Mouse (Mus musculus): ENCODE data around the gene Hist2h3b. TPM values are rescaled to one million over a fixed set of nuclear protein-coding genes. Genes with fewer than 3 reads are reported as not detected.

Hist2h3b gene
- total and polyA plus RNA-seq, 3 experiments: 12.1 to 1,421 (median 39.4) TPM

GRCm38 (mm10) chr3:96231758-96232120 lies 36.7 kb upstream of the Hist2h3b start:
- no peak overlapping the region for H3K9ac ChIP-seq (ENCODE audit: insufficient read depth, low read depth)
- no peak for TF ChIP-seq E2F4 (IDR thresholded peaks at IDR 0.05; ENCODE audit: insufficient replicate concordance, low read depth, low read length)
- TF ChIP-seq SMC3 (IDR thresholded peaks at IDR 0.05; ENCODE audit: low read depth, low read length): no peak
- TF ChIP-seq RAD21 (IDR thresholded peaks at IDR 0.05; ENCODE audit: low read depth, low read length): no peak
- no peak for TF ChIP-seq ZC3H11A (IDR thresholded peaks at IDR 0.05; ENCODE audit: low read depth, low read length)
- no peak for TF ChIP-seq MAFK (IDR thresholded peaks at IDR 0.05; ENCODE audit: insufficient replicate concordance, low read length)
- no peak for TF ChIP-seq UBTF (IDR thresholded peaks at IDR 0.05; ENCODE audit: low read depth, low read length)
- no peak for TF ChIP-seq CHD2 (IDR thresholded peaks at IDR 0.05; ENCODE audit: low read length)
- no peak for TF ChIP-seq GABPA (IDR thresholded peaks at IDR 0.05; ENCODE audit: insufficient replicate concordance, low read depth, low read length)
- TF ChIP-seq PAX5 (IDR thresholded peaks at IDR 0.05; ENCODE audit: low read length): no peak
- no peak for TF ChIP-seq ZMIZ1 (IDR thresholded peaks at IDR 0.05; ENCODE audit: low read depth, low read length)
- no peak for TF ChIP-seq CHD1 (IDR thresholded peaks at IDR 0.05; ENCODE audit: low read depth, low read length)
- TF ChIP-seq TBP (conservative IDR thresholded peaks at IDR 0.05; ENCODE audit: low read depth, low read length): no peak
- no peak for TF ChIP-seq POLR2A (IDR thresholded peaks at IDR 0.05; ENCODE audit: low read depth, low read length)
- no peak for DNase-seq (ENCODE audit: extremely low read depth)
- no peak overlapping the region for H3K4me3 ChIP-seq (replicated peaks in 1 of 3; ENCODE audit: low read depth in 2 of 3, low read length in 2 of 3, poor library complexity in 1 of 3)
- peaks cover 18 to 87% of the 10 kb centered on the region in 2 experiments for H3K4me1 ChIP-seq (ENCODE audit: control insufficient read depth in 1 of 2, insufficient read depth in 2 of 2)
- H3K4me2 ChIP-seq (ENCODE audit: insufficient read depth, low read depth, poor library complexity, severe bottlenecking): no peak overlapping the region
- no peaks in the 10 kb centered on the region for H3K36me3 ChIP-seq (replicated peaks in 1 of 2; ENCODE audit: control insufficient read depth in 1 of 2, insufficient read depth in 1 of 2, low read length in 1 of 2)
- dilution Hi-C loops (cut with MboI; ENCODE audit: extremely low pct_ligation_motif_present, extremely low pct_unique_long_range_greater_than_20kb, low sequenced_read_pairs): no loop called here
- H3K79me2 ChIP-seq (replicated peaks; ENCODE audit: control insufficient read depth, extremely low read depth, insufficient read depth, poor library complexity, severe bottlenecking): no peaks in the 10 kb centered on the region
- in situ Hi-C loops (cut with MboI; ENCODE audit: low pct_ligation_motif_present, low pct_unique_long_range_greater_than_20kb, low sequenced_read_pairs): no loop called here
- no peaks in the 10 kb centered on the region for H3K9me3 ChIP-seq (replicated peaks; ENCODE audit: low read length)
- H3K27ac ChIP-seq (ENCODE audit: insufficient read depth, low read depth): no peak overlapping the region
- no peaks in the 10 kb centered on the region for H3K27me3 ChIP-seq (replicated peaks)

- H3K27ac ChIP-seq (ENCODE audit: insufficient read depth, low read depth): no peak overlapping the region
- no peaks in the 10 kb centered on the region for H3K9me3 ChIP-seq (replicated peaks; ENCODE audit: low read length)
- in situ Hi-C loops (cut with MboI; ENCODE audit: low pct_ligation_motif_present, low pct_unique_long_range_greater_than_20kb, low sequenced_read_pairs): no loop called here
- DNase-seq (ENCODE audit: extremely low read depth): no peak
- no peaks in the 10 kb centered on the region for H3K79me2 ChIP-seq (replicated peaks; ENCODE audit: control insufficient read depth, extremely low read depth, insufficient read depth, poor library complexity, severe bottlenecking)
- peaks cover 8 to 65% of the 10 kb centered on the region in 2 experiments; a peak in 3 of 4 replicates for H3K4me1 ChIP-seq (ENCODE audit: control insufficient read depth in 1 of 2, insufficient read depth in 2 of 2)
- no peaks in the 10 kb centered on the region for H3K36me3 ChIP-seq (replicated peaks in 1 of 2; ENCODE audit: control insufficient read depth in 1 of 2, insufficient read depth in 1 of 2, low read length in 1 of 2)
- dilution Hi-C loops (cut with MboI; ENCODE audit: extremely low pct_ligation_motif_present, extremely low pct_unique_long_range_greater_than_20kb, low sequenced_read_pairs): no loop called here
- TF ChIP-seq TCF12 (IDR thresholded peaks at IDR 0.05; ENCODE audit: low read depth, low read length) (no peak), CTCF (conservative IDR thresholded peaks at IDR 0.05 in 1 of 2, IDR thresholded peaks at IDR 0.05 in 1 of 2; ENCODE audit: low read depth in 2 of 2, low read length in 2 of 2) (peak in 1 of 2 experiments; percentile 31; a peak in 2 of 4 replicates)
- H3K4me2 ChIP-seq (ENCODE audit: insufficient read depth, low read depth, poor library complexity, severe bottlenecking): no peak overlapping the region
- no peaks in the 10 kb centered on the region for H3K27me3 ChIP-seq (replicated peaks)
- H3K4me3 ChIP-seq (replicated peaks in 1 of 3; ENCODE audit: low read depth in 2 of 3, low read length in 2 of 3, poor library complexity in 1 of 3): no peak overlapping the region
- H3K9ac ChIP-seq (ENCODE audit: insufficient read depth, low read depth): no peak overlapping the region
These were observed 33.5 kb upstream of the Hist2h3b start for GRCm38 (mm10) chr3:96234914-96235313.

- no peak overlapping the region for H3K27ac ChIP-seq (ENCODE audit: insufficient read depth, low read depth)
- H3K36me3 ChIP-seq (replicated peaks in 1 of 2; ENCODE audit: control insufficient read depth in 1 of 2, insufficient read depth in 1 of 2, low read length in 1 of 2): no peaks in the 10 kb centered on the region
- H3K4me3 ChIP-seq (replicated peaks in 1 of 3; ENCODE audit: low read depth in 2 of 3, low read length in 2 of 3, poor library complexity in 1 of 3): no peak overlapping the region
- H3K4me1 ChIP-seq (ENCODE audit: control insufficient read depth in 1 of 2, insufficient read depth in 2 of 2): peaks cover 4 to 57% of the 10 kb centered on the region in 2 experiments; a peak in 3 of 4 replicates
- no peak for DNase-seq (ENCODE audit: extremely low read depth)
- TF ChIP-seq ZC3H11A (IDR thresholded peaks at IDR 0.05; ENCODE audit: low read depth, low read length) (no peak), MAX (IDR thresholded peaks at IDR 0.05; ENCODE audit: low read length) (no peak), ETS1 (conservative IDR thresholded peaks at IDR 0.05; ENCODE audit: low read depth, low read length) (no peak), TBP (conservative IDR thresholded peaks at IDR 0.05; ENCODE audit: low read depth, low read length) (no peak), MXI1 (IDR thresholded peaks at IDR 0.05; ENCODE audit: low read depth, low read length) (no peak), ELF1 (IDR thresholded peaks at IDR 0.05; ENCODE audit: low read depth, low read length) (no peak), RCOR1 (conservative IDR thresholded peaks at IDR 0.05; ENCODE audit: low read depth, low read length) (no peak), JUND (conservative IDR thresholded peaks at IDR 0.05; ENCODE audit: low read depth, low read length) (no peak), ZKSCAN1 (IDR thresholded peaks at IDR 0.05; ENCODE audit: borderline replicate concordance, low read depth, low read length) (no peak), MAFK (IDR thresholded peaks at IDR 0.05; ENCODE audit: insufficient replicate concordance, low read length) (no peak), USF1 (IDR thresholded peaks at IDR 0.05; ENCODE audit: low read depth, low read length) (no peak), JUN (IDR thresholded peaks at IDR 0.05; ENCODE audit: insufficient read depth, low read depth, low read length) (no peak), NELFE (IDR thresholded peaks at IDR 0.05; ENCODE audit: low read depth, low read length) (no peak), UBTF (IDR thresholded peaks at IDR 0.05; ENCODE audit: low read depth, low read length) (no peak), MEF2A (IDR thresholded peaks at IDR 0.05; ENCODE audit: borderline replicate concordance, low read depth, low read length) (no peak), GABPA (IDR thresholded peaks at IDR 0.05; ENCODE audit: insufficient replicate concordance, low read depth, low read length) (no peak), TCF12 (IDR thresholded peaks at IDR 0.05; ENCODE audit: low read depth, low read length) (no peak), SMC3 (IDR thresholded peaks at IDR 0.05; ENCODE audit: low read depth, low read length) (no peak), CHD2 (IDR thresholded peaks at IDR 0.05; ENCODE audit: low read length) (no peak)
- dilution Hi-C loops (cut with MboI; ENCODE audit: extremely low pct_ligation_motif_present, extremely low pct_unique_long_range_greater_than_20kb, low sequenced_read_pairs): no loop called here
- no peak overlapping the region for H3K9ac ChIP-seq (ENCODE audit: insufficient read depth, low read depth)
- no peaks in the 10 kb centered on the region for H3K27me3 ChIP-seq (replicated peaks)
- H3K79me2 ChIP-seq (replicated peaks; ENCODE audit: control insufficient read depth, extremely low read depth, insufficient read depth, poor library complexity, severe bottlenecking): no peaks in the 10 kb centered on the region
- in situ Hi-C loops (cut with MboI; ENCODE audit: low pct_ligation_motif_present, low pct_unique_long_range_greater_than_20kb, low sequenced_read_pairs): no loop called here
- no peaks in the 10 kb centered on the region for H3K9me3 ChIP-seq (replicated peaks; ENCODE audit: low read length)
- H3K4me2 ChIP-seq (ENCODE audit: insufficient read depth, low read depth, poor library complexity, severe bottlenecking): no peak overlapping the region
These were observed 32.6 kb upstream of the Hist2h3b start for GRCm38 (mm10) chr3:96235836-96236235.

Data from CH12.LX (cell line).